Mouse (Mus musculus) adrenal gland, adult 10 weeks (tissue): ENCODE results near the gene Serpina12. TPM values are rescaled to one million over a fixed set of nuclear protein-coding genes. Genes with fewer than 3 reads are reported as not detected.

ENCODE experiments used
- polyA plus RNA-seq: library from polyadenylated mRNA; stranded (reverse); fragments of 350-450 nt; fragmentation: Illumina TruSeq; extraction: RNeasy Lipid Tissue Mini Kit (QIAGEN cat#74804); gene quantifications from one replicate; pipeline ENCODE4 v1.2.3, GENCODE M21; 2014; ENCODE audit warnings: low read depth, low replicate concordance

Gene Serpina12
- not detected for polyA plus RNA-seq

DNA sequence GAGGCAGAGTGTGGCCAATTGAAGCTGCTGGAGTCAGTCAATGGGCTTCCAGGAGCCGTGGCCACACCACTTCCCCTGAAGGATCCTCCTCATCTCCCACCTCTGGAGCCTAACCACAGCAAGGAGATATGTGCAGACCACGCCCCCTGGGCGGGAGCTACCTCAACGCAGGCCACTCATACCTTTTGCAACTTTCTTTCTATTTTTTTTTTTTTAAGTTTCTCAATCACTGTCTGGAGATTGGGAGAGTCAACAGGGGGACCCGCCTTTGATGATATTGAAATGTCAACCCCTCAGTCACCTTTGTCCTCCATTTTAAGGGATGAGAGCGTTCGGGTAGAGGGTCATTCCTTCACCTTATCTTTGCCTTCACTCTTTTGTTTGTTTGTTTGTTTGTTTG lies at the start of gene Serpina12:
Gene Serpina12 (minus strand): TSS at position 101 of the 400 bp plus-strand sequence.

DNA sequence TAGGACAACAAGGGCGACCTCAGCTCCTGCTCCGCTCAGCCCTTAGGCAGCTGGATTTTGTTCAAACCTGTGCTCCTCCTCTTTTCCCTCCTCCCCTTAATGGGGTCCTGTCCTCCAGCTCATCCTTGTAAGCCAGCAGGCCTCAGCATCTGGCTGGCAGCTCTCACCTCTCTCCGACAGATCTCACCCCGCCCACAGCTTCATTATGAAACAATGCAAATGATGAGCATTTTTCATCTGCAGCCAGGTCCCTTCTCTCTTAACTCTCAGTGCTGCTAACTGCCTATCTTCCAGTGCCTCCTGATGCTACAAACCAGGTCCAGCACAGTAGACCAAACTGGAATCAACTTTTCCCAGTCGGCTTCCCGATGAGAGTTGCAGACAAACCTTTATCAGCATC lies 30.6 kb downstream of the Serpina12 start, which contains the start of gene Serpina9:
Gene Serpina9 (minus strand): TSS at position 136 of the 400 bp plus-strand sequence.

DNA sequence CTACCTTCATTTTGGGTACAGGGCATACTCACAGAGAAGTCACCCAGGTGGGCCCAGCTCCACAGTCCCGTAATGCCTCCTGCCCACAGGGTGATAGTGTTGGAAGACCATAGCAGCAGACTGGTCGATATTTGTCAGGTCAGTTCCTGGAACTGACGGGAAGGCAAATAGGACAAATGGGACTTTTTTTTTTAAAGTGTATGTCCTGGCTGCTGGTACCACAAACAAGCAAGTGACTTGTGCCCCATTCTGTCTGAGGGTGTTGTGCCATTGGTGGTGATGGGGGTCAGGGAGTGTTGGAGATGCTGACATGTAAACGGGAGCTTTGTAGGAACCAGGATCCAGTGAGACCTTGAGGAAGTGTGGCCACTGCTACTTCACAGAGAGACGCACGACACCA lies 54.4 kb downstream of the Serpina12 start, which contains the start of gene Serpina11:
Gene Serpina11 (minus strand): TSS at position 101 of the 400 bp plus-strand sequence.

Other genes starting within 250 kb of the Serpina12 start
- not detected for gene Serpina1b, start 214.1 kb downstream of the Serpina12 start, polyA plus RNA-seq
- gene Serpina1a, start 180.9 kb downstream of the Serpina12 start, polyA plus RNA-seq, result not detected
- gene Serpina1c, start 139.6 kb downstream of the Serpina12 start, polyA plus RNA-seq, result not detected
- not detected for gene Serpina1e, start 85.5 kb downstream of the Serpina12 start, polyA plus RNA-seq
- gene Serpina11, start 54.5 kb downstream of the Serpina12 start, polyA plus RNA-seq, result not detected
- gene Serpina9, start 30.7 kb downstream of the Serpina12 start, polyA plus RNA-seq, result not detected
- 0.52 TPM for gene Serpina5, start 56.7 kb upstream of the Serpina12 start, polyA plus RNA-seq
- gene Serpina3a, start 68.3 kb upstream of the Serpina12 start, polyA plus RNA-seq, result not detected
- 0.58 TPM for gene Serpina3b, start 83.6 kb upstream of the Serpina12 start, polyA plus RNA-seq
- gene Serpina3c, start 109.4 kb upstream of the Serpina12 start, polyA plus RNA-seq, result 9.7 TPM
- 0.58 TPM for gene Serpina3f, start 170.1 kb upstream of the Serpina12 start, polyA plus RNA-seq
- 3.3 TPM for gene Serpina3g, start 191.8 kb upstream of the Serpina12 start, polyA plus RNA-seq
- not detected for gene Serpina3i, start 218.7 kb upstream of the Serpina12 start, polyA plus RNA-seq